In the genomic region with DNA sequence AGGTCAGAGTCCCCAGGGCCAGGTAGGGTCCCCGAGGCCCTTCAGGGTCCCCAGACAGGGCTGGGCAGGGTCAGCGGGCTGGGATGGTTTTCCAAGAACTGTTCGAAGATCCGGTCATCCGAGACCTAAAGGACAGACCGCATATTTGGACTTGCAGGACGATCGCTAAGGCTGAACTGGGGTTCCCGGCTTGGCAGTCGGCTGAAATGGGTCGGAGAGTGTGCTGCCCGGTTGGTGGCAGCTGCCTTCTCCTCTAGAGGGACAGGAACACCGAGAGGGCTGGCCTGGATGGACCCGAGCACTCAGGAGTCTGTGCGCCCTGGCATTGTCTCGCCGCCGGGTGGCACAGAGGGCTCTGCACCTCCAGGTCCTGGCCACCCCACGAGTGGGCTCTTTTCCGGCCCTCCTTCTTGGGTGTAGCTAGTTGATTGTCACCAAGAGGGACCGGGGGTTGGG, we compare ENCODE assay signal across 10 mouse cellular contexts. TPM values are rescaled to one million over a fixed set of nuclear protein-coding genes. Genes with fewer than 3 reads are reported as not detected.
DNase-seq lines count a peak whose midpoint lies in the region; ATAC-seq lines count a peak whose summit lies in the region.
"Had no signal": no experiment of that assay in that cellular context is flagged by ENCODE, and none has a peak within 500 bp of the region (broad histone marks: within the 10 kb centered on the region; RNA-seq: fewer than 3 reads in every experiment).

No protein-coding gene starts in this region.

- H3K9ac ChIP-seq in embryonic facial prominence, embryonic 13.5 days: peak overlapping the region; percentile 94
- peak overlapping the region; percentile 72 for H3K9ac ChIP-seq in liver, embryonic 11.5 days (ENCODE audit: low read depth, low read length)

- 0 out of 2 replicates have a peak, but pooled peaks have one; percentile 22 for ATAC-seq in embryonic facial prominence, embryonic 13.5 days (ENCODE audit: insufficient number of reproducible peaks, insufficient read depth, low FRiP score, low TSS enrichment, low read depth)
- no peak for ATAC-seq in liver, embryonic 11.5 days (replicated peaks; ENCODE audit: low FRiP score)

- H3K36me3 ChIP-seq in embryonic facial prominence, embryonic 13.5 days: 0 out of 2 replicates have a peak, but pooled peaks cover 5% of the 10 kb centered on the region
- no peaks in the 10 kb centered on the region for H3K36me3 ChIP-seq in heart, embryonic 10.5 days
- no peaks in the 10 kb centered on the region for H3K36me3 ChIP-seq in liver, embryonic 11.5 days (ENCODE audit: control insufficient read depth, insufficient read depth, low read length)
- no peaks in the 10 kb centered on the region for H3K36me3 ChIP-seq in splenic B cell, adult 2 months (ENCODE audit: control insufficient read depth, insufficient read depth, low read length, poor library complexity, severe bottlenecking)
- H3K36me3 ChIP-seq: G1E had no signal

- peak; percentile 49 to 66 for DNase-seq in urinary bladder, adult 18-20 months (ENCODE audit: low spot score in 2 of 2)
- DNase-seq in urinary bladder, postnatal 10 days (ENCODE audit: low spot score): no peak
- peak; percentile 86 for DNase-seq in heart, embryonic 10.5 days (ENCODE audit: low spot score)
- DNase-seq in kidney, adult 9 months: peak; percentile 69
- DNase-seq in liver, embryonic 11.5 days (ENCODE audit: low spot score): no peak
- peak; percentile 9 to 18 for DNase-seq in monocyte, adult 2 months (ENCODE audit: low read depth in 1 of 2, low spot score in 2 of 2)
- DNase-seq in splenic B cell, adult 2 months (ENCODE audit: low read depth, low spot score): peak; percentile 41

- H3K27ac ChIP-seq in embryonic facial prominence, embryonic 13.5 days: peak overlapping the region; percentile 75
- H3K27ac ChIP-seq in heart, embryonic 10.5 days: peak overlapping the region; percentile 94
- H3K27ac ChIP-seq in liver, embryonic 11.5 days (ENCODE audit: low read depth, low read length): no peak overlapping the region

- peak overlapping the region; percentile 94 for H3K4me3 ChIP-seq in embryonic facial prominence, embryonic 13.5 days
- H3K4me3 ChIP-seq in heart, embryonic 10.5 days: peak overlapping the region; percentile 91
- H3K4me3 ChIP-seq in liver, embryonic 11.5 days (ENCODE audit: low read depth, low read length): peak overlapping the region; percentile 65

- peak overlapping the region; percentile 97 for H3K4me2 ChIP-seq in embryonic facial prominence, embryonic 13.5 days
- peak overlapping the region; percentile 84 for H3K4me2 ChIP-seq in liver, embryonic 11.5 days

- no peaks in the 10 kb centered on the region for H3K9me3 ChIP-seq in embryonic facial prominence, embryonic 13.5 days
- H3K9me3 ChIP-seq in heart, embryonic 10.5 days: no peaks in the 10 kb centered on the region
- no peaks in the 10 kb centered on the region for H3K9me3 ChIP-seq in liver, embryonic 11.5 days (ENCODE audit: control insufficient read depth, low read length)
- H3K9me3 ChIP-seq: megakaryocyte, embryonic 14.5 days had no signal

- 1% methylated on average over 21 of the region's 21 CpGs for WGBS in embryonic facial prominence, embryonic 13.5 days
- under 1% methylated on average over 21 of the region's 21 CpGs for WGBS in heart, embryonic 10.5 days
- 4% methylated on average over 21 of the region's 21 CpGs for WGBS in liver, embryonic 11.5 days

- H3K27me3 ChIP-seq in embryonic facial prominence, embryonic 13.5 days: peaks cover 9% of the 10 kb centered on the region
- peaks cover 14% of the 10 kb centered on the region for H3K27me3 ChIP-seq in heart, embryonic 10.5 days (ENCODE audit: insufficient read depth, poor library complexity, severe bottlenecking)
- H3K27me3 ChIP-seq in liver, embryonic 11.5 days (replicated peaks; ENCODE audit: control insufficient read depth, insufficient read depth, low read length): peaks cover 17% of the 10 kb centered on the region
- no peaks in the 10 kb centered on the region for H3K27me3 ChIP-seq in splenic B cell, adult 2 months (ENCODE audit: control insufficient read depth, insufficient read depth, low read length, poor library complexity, severe bottlenecking)

- peaks cover 24% of the 10 kb centered on the region for H3K4me1 ChIP-seq in embryonic facial prominence, embryonic 13.5 days
- H3K4me1 ChIP-seq in heart, embryonic 10.5 days: peaks cover 47% of the 10 kb centered on the region
- H3K4me1 ChIP-seq in liver, embryonic 11.5 days (replicated peaks; ENCODE audit: control insufficient read depth, insufficient read depth, low read length): no peaks in the 10 kb centered on the region; the same call in 1 of the 2 replicates

RNA-seq across cellular contexts. Expression of a gene that starts 0.7 kb away (rescaled TPM):
- polyA plus RNA-seq in embryonic facial prominence, embryonic 13.5 days (2015; fragmentation: Nextera tagmentation; extraction: Ambion mirVana): 18.1 and 20.9 TPM in 2 replicates
- 21.7 and 27.0 TPM in 2 replicates for polyA plus RNA-seq in heart, embryonic 10.5 days (2016; fragmentation: Nextera tagmentation; extraction: Ambion mirVana)
- polyA plus RNA-seq in liver, embryonic 11.5 days (2014; fragmentation: Nextera tagmentation; extraction: Ambion mirVana): 6.7 and 6.8 TPM in 2 replicates
- polyA plus RNA-seq: G1E had no signal

Comparison
In these comparisons a context has a peak if more than half of its experiments do, and no peak if none do; other contexts are left out.
1. DNase-seq: peak in urinary bladder, adult 18-20 months (2 of 2), heart, embryonic 10.5 days (single experiment), kidney, adult 9 months (single experiment), monocyte, adult 2 months (2 of 2) and splenic B cell, adult 2 months (single experiment); none in urinary bladder, postnatal 10 days (single experiment) and liver, embryonic 11.5 days (single experiment).
2. Peak in every context shown above with its lines, with median percentiles within 50 percentile points of each other: H3K4me3 ChIP-seq.